Mouse (Mus musculus): Measurements from ENCODE around the gene Tada2b. TPM values are rescaled to one million over a fixed set of nuclear protein-coding genes. Genes with fewer than 3 reads are reported as not detected.

The Tada2b gene
- total RNA-seq, 1 experiment = 6.9 TPM

- in situ Hi-C loops (cut with MboI; ENCODE audit: low sequenced_read_pairs in 2 of 2, unreplicated experiment in 2 of 2) = no loop called here
- H3K9me3 ChIP-seq (ENCODE audit: control insufficient read depth, insufficient read depth, low read depth, low read length) = no peaks in the 10 kb centered on the region
- no peak overlapping the region for H3K4me3 ChIP-seq (ENCODE audit: insufficient read depth in 1 of 2, low read depth in 1 of 2, low read length in 2 of 2, poor library complexity in 1 of 2, severe bottlenecking in 1 of 2)
- DNase-seq (ENCODE audit: low read depth, low spot score) = no peak
- no peak for TF ChIP-seq HCFC1 (IDR thresholded peaks at IDR 0.05; ENCODE audit: borderline replicate concordance, insufficient read depth, low read length)
- no peak for TF ChIP-seq ZC3H11A (IDR thresholded peaks at IDR 0.05; ENCODE audit: borderline replicate concordance, low read depth, low read length)
- no peak for TF ChIP-seq CHD2 (IDR thresholded peaks at IDR 0.05; ENCODE audit: low read depth, low read length)
- TF ChIP-seq ZNF384 (IDR thresholded peaks at IDR 0.05; ENCODE audit: low read depth, low read length) = no peak
- TF ChIP-seq MAFK (IDR thresholded peaks at IDR 0.05; ENCODE audit: insufficient read depth, low read depth, low read length) = no peak
- H3K36me3 ChIP-seq (ENCODE audit: control insufficient read depth, insufficient read depth, low read length, poor library complexity, severe bottlenecking) = peaks cover 28% of the 10 kb centered on the region; the same call in 1 of the 2 replicates
- no peak overlapping the region for H3K9ac ChIP-seq (ENCODE audit: insufficient read depth, low read depth, low read length, poor library complexity, severe bottlenecking)
- H3K27ac ChIP-seq (ENCODE audit: insufficient read depth, low read depth, low read length, poor library complexity, severe bottlenecking) = no peak overlapping the region
- no peaks in the 10 kb centered on the region for H3K4me1 ChIP-seq (ENCODE audit: control insufficient read depth in 2 of 2, insufficient read depth in 2 of 2, low read length in 2 of 2, poor library complexity in 1 of 2)
These were observed 35.7 kb upstream of the Tada2b start for GRCm38 (mm10) chr5:36519751-36520150.

- H3K27ac ChIP-seq (ENCODE audit: insufficient read depth, low read depth, low read length, poor library complexity, severe bottlenecking) = no peak overlapping the region
- peaks cover 30% of the 10 kb centered on the region; the same call in 1 of the 2 replicates for H3K36me3 ChIP-seq (ENCODE audit: control insufficient read depth, insufficient read depth, low read length, poor library complexity, severe bottlenecking)
- H3K4me3 ChIP-seq (ENCODE audit: insufficient read depth in 1 of 2, low read depth in 1 of 2, low read length in 2 of 2, poor library complexity in 1 of 2, severe bottlenecking in 1 of 2) = no peak overlapping the region
- no peak for DNase-seq (ENCODE audit: low read depth, low spot score)
- H3K9ac ChIP-seq (ENCODE audit: insufficient read depth, low read depth, low read length, poor library complexity, severe bottlenecking) = no peak overlapping the region
- in situ Hi-C loops (cut with MboI; ENCODE audit: low sequenced_read_pairs in 2 of 2, unreplicated experiment in 2 of 2) = no loop called here
- TF ChIP-seq MAFK (IDR thresholded peaks at IDR 0.05; ENCODE audit: insufficient read depth, low read depth, low read length) = no peak
- no peak for TF ChIP-seq CHD2 (IDR thresholded peaks at IDR 0.05; ENCODE audit: low read depth, low read length)
- TF ChIP-seq HCFC1 (IDR thresholded peaks at IDR 0.05; ENCODE audit: borderline replicate concordance, insufficient read depth, low read length) = no peak
- no peak for TF ChIP-seq ZNF384 (IDR thresholded peaks at IDR 0.05; ENCODE audit: low read depth, low read length)
- no peak for TF ChIP-seq ZC3H11A (IDR thresholded peaks at IDR 0.05; ENCODE audit: borderline replicate concordance, low read depth, low read length)
- H3K4me1 ChIP-seq (ENCODE audit: control insufficient read depth in 2 of 2, insufficient read depth in 2 of 2, low read length in 2 of 2, poor library complexity in 1 of 2) = no peaks in the 10 kb centered on the region
- no peaks in the 10 kb centered on the region for H3K9me3 ChIP-seq (ENCODE audit: control insufficient read depth, insufficient read depth, low read depth, low read length)
These were observed 33.5 kb upstream of the Tada2b start for GRCm38 (mm10) chr5:36517596-36517995.

GRCm38 (mm10) chr5:36515558-36515957, 31.5 kb upstream of the Tada2b start:
- TF ChIP-seq ZC3H11A (IDR thresholded peaks at IDR 0.05; ENCODE audit: borderline replicate concordance, low read depth, low read length) = no peak
- no peak for TF ChIP-seq MAFK (IDR thresholded peaks at IDR 0.05; ENCODE audit: insufficient read depth, low read depth, low read length)
- no peak for TF ChIP-seq HCFC1 (IDR thresholded peaks at IDR 0.05; ENCODE audit: borderline replicate concordance, insufficient read depth, low read length)
- TF ChIP-seq ZNF384 (IDR thresholded peaks at IDR 0.05; ENCODE audit: low read depth, low read length) = no peak
- no peak for TF ChIP-seq CHD2 (IDR thresholded peaks at IDR 0.05; ENCODE audit: low read depth, low read length)
- in situ Hi-C loops (cut with MboI; ENCODE audit: low sequenced_read_pairs in 2 of 2, unreplicated experiment in 2 of 2) = no loop called here
- Histone ChIP-seq H3K4me3 (ENCODE audit: insufficient read depth in 1 of 2, low read depth in 1 of 2, low read length in 2 of 2, poor library complexity in 1 of 2, severe bottlenecking in 1 of 2) (no peak overlapping the region), H3K9me3 (ENCODE audit: control insufficient read depth, insufficient read depth, low read depth, low read length) (no peaks in the 10 kb centered on the region), H3K9ac (ENCODE audit: insufficient read depth, low read depth, low read length, poor library complexity, severe bottlenecking) (no peak overlapping the region), H3K4me1 (ENCODE audit: control insufficient read depth in 2 of 2, insufficient read depth in 2 of 2, low read length in 2 of 2, poor library complexity in 1 of 2) (no peaks in the 10 kb centered on the region), H3K36me3 (ENCODE audit: control insufficient read depth, insufficient read depth, low read length, poor library complexity, severe bottlenecking) (peaks cover 30% of the 10 kb centered on the region; the same call in 1 of the 2 replicates), H3K27ac (ENCODE audit: insufficient read depth, low read depth, low read length, poor library complexity, severe bottlenecking) (no peak overlapping the region)
- no peak for DNase-seq (ENCODE audit: low read depth, low spot score)

- no peak overlapping the region for H3K4me3 ChIP-seq (ENCODE audit: insufficient read depth in 1 of 2, low read depth in 1 of 2, low read length in 2 of 2, poor library complexity in 1 of 2, severe bottlenecking in 1 of 2)
- peaks cover 26% of the 10 kb centered on the region; the same call in 1 of the 2 replicates for H3K36me3 ChIP-seq (ENCODE audit: control insufficient read depth, insufficient read depth, low read length, poor library complexity, severe bottlenecking)
- TF ChIP-seq ZC3H11A (IDR thresholded peaks at IDR 0.05; ENCODE audit: borderline replicate concordance, low read depth, low read length) (no peak), ZNF384 (IDR thresholded peaks at IDR 0.05; ENCODE audit: low read depth, low read length) (no peak), MAFK (IDR thresholded peaks at IDR 0.05; ENCODE audit: insufficient read depth, low read depth, low read length) (no peak), CHD2 (IDR thresholded peaks at IDR 0.05; ENCODE audit: low read depth, low read length) (no peak), HCFC1 (IDR thresholded peaks at IDR 0.05; ENCODE audit: borderline replicate concordance, insufficient read depth, low read length) (no peak)
- H3K9me3 ChIP-seq (ENCODE audit: control insufficient read depth, insufficient read depth, low read depth, low read length) = no peaks in the 10 kb centered on the region
- DNase-seq (ENCODE audit: low read depth, low spot score) = no peak
- no peak overlapping the region for H3K9ac ChIP-seq (ENCODE audit: insufficient read depth, low read depth, low read length, poor library complexity, severe bottlenecking)
- in situ Hi-C loops (cut with MboI; ENCODE audit: low sequenced_read_pairs in 2 of 2, unreplicated experiment in 2 of 2) = no loop called here
- no peaks in the 10 kb centered on the region for H3K4me1 ChIP-seq (ENCODE audit: control insufficient read depth in 2 of 2, insufficient read depth in 2 of 2, low read length in 2 of 2, poor library complexity in 1 of 2)
- H3K27ac ChIP-seq (ENCODE audit: insufficient read depth, low read depth, low read length, poor library complexity, severe bottlenecking) = no peak overlapping the region
These were observed 31.0 kb upstream of the Tada2b start for GRCm38 (mm10) chr5:36515126-36515525.

GRCm38 (mm10) chr5:36510956-36511355, 26.9 kb upstream of the Tada2b start:
- no peak overlapping the region for H3K9ac ChIP-seq (ENCODE audit: insufficient read depth, low read depth, low read length, poor library complexity, severe bottlenecking)
- no peaks in the 10 kb centered on the region for H3K9me3 ChIP-seq (ENCODE audit: control insufficient read depth, insufficient read depth, low read depth, low read length)
- in situ Hi-C loops (cut with MboI; ENCODE audit: low sequenced_read_pairs in 2 of 2, unreplicated experiment in 2 of 2) = no loop called here
- H3K4me1 ChIP-seq (ENCODE audit: control insufficient read depth in 2 of 2, insufficient read depth in 2 of 2, low read length in 2 of 2, poor library complexity in 1 of 2) = no peaks in the 10 kb centered on the region
- H3K4me3 ChIP-seq (ENCODE audit: insufficient read depth in 1 of 2, low read depth in 1 of 2, low read length in 2 of 2, poor library complexity in 1 of 2, severe bottlenecking in 1 of 2) = no peak overlapping the region
- H3K36me3 ChIP-seq (ENCODE audit: control insufficient read depth, insufficient read depth, low read length, poor library complexity, severe bottlenecking) = peaks cover 17% of the 10 kb centered on the region
- no peak overlapping the region for H3K27ac ChIP-seq (ENCODE audit: insufficient read depth, low read depth, low read length, poor library complexity, severe bottlenecking)
- no peak for DNase-seq (ENCODE audit: low read depth, low spot score)
- TF ChIP-seq CHD2 (IDR thresholded peaks at IDR 0.05; ENCODE audit: low read depth, low read length) = no peak
